Mouse (Mus musculus) kidney, postnatal 14 days (tissue): ENCODE measurements at regions not wholly inside any gene's neighbourhood (a gene's known extent, or its start where the extent isn't known, plus 50 kb on each side); places are given as distances from the start of the nearest gene placed in this dataset.

Source experiments
- DNase-seq: peaks from one replicate; pipeline ENCODE4 v3.0.0; 2022; ENCODE audit warnings: mixed read lengths

GRCm38 (mm10) chr3:150752787-150753186 is 684.9 kb upstream of the Adgrl4 start:
- no peak for DNase-seq

GRCm38 (mm10) chr3:150759854-150760253 is 677.8 kb upstream of the Adgrl4 start:
- no peak for DNase-seq

- no peak for DNase-seq
Observed at GRCm38 (mm10) chr3:150784576-150784975, 653.1 kb upstream of the Adgrl4 start.

GRCm38 (mm10) chr3:150817807-150818206 is 619.9 kb upstream of the Adgrl4 start:
- no peak for DNase-seq

- DNase-seq: no peak
Observed at GRCm38 (mm10) chr3:150819369-150819768, 618.3 kb upstream of the Adgrl4 start.

- no peak for DNase-seq
Observed at GRCm38 (mm10) chr3:150820039-150820438, 617.6 kb upstream of the Adgrl4 start.

- no peak for DNase-seq
Observed at GRCm38 (mm10) chr3:150846029-150846428, 591.7 kb upstream of the Adgrl4 start.

- no peak for DNase-seq
Observed at GRCm38 (mm10) chr3:150852107-150852506, 585.6 kb upstream of the Adgrl4 start.

GRCm38 (mm10) chr3:150896668-150897067 is 541.0 kb upstream of the Adgrl4 start:
- no peak for DNase-seq

GRCm38 (mm10) chr3:150910091-150910490 is 527.6 kb upstream of the Adgrl4 start:
- no peak for DNase-seq

- no peak for DNase-seq
Observed at GRCm38 (mm10) chr3:150954897-150955296, 482.8 kb upstream of the Adgrl4 start.

GRCm38 (mm10) chr3:150999652-151000051 is 438.0 kb upstream of the Adgrl4 start:
- DNase-seq: no peak

- DNase-seq: peak; percentile 14
Observed at GRCm38 (mm10) chr3:151000217-151000616, 437.5 kb upstream of the Adgrl4 start.

GRCm38 (mm10) chr3:151001881-151002412 is 435.7 kb upstream of the Adgrl4 start:
- DNase-seq: peak; percentile 21

GRCm38 (mm10) chr3:151003524-151003923 is 434.2 kb upstream of the Adgrl4 start:
- no peak for DNase-seq

GRCm38 (mm10) chr3:151003990-151004389 is 433.7 kb upstream of the Adgrl4 start:
- DNase-seq: no peak

- DNase-seq: no peak
Observed at GRCm38 (mm10) chr3:151020014-151020413, 417.7 kb upstream of the Adgrl4 start.

GRCm38 (mm10) chr3:151057491-151057890 is 380.2 kb upstream of the Adgrl4 start:
- no peak for DNase-seq

- no peak for DNase-seq
Observed at GRCm38 (mm10) chr3:151072322-151072721, 365.4 kb upstream of the Adgrl4 start.

- DNase-seq: no peak
Observed at GRCm38 (mm10) chr3:151116831-151117230, 320.9 kb upstream of the Adgrl4 start.

- no peak for DNase-seq
Observed at GRCm38 (mm10) chr3:151117583-151118041, 320.1 kb upstream of the Adgrl4 start.

- no peak for DNase-seq
Observed at GRCm38 (mm10) chr3:151124131-151124530, 313.6 kb upstream of the Adgrl4 start.

- DNase-seq: no peak
Observed at GRCm38 (mm10) chr3:151146889-151147288, 290.8 kb upstream of the Adgrl4 start.

GRCm38 (mm10) chr3:151153340-151153739 is 284.3 kb upstream of the Adgrl4 start:
- no peak for DNase-seq

- no peak for DNase-seq
Observed at GRCm38 (mm10) chr3:151160516-151160915, 277.2 kb upstream of the Adgrl4 start.
